Mouse (Mus musculus): Measurements from ENCODE around the gene Cirbp.

DNA sequence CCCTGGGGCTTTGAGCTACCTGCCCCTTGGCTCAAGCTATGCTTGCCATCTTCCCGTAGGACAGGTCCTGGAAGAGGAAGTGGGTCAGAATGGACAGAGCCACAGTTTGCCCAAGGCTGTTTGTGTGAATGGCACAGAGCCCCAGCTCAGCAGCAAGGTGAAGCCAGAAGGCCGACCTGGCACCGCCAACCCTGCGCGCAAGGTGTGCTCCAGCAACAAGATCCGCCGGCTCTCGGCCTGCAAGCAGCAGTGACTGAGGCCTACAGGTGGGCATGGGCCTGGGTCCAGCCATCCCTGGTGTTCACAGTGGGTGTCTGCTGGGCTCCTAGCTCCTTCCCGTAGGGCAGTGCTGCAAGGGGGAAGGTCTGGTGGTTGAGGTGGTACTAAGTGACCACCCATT lies 35.9 kb upstream of the Cirbp start:
- no peak for TF ChIP-seq MYOD1 (IDR thresholded peaks at IDR 0.05; ENCODE audit: control insufficient read depth, insufficient read length, low read depth)
- TF ChIP-seq CTCF (IDR thresholded peaks at IDR 0.05; ENCODE audit: control insufficient read depth, insufficient read depth, insufficient read length) = no peak
- TF ChIP-seq CEBPB (IDR thresholded peaks at IDR 0.05; ENCODE audit: low read depth) = no peak
- no peak for TF ChIP-seq USF1 (IDR thresholded peaks at IDR 0.05; ENCODE audit: low read depth)
- TF ChIP-seq MAX (IDR thresholded peaks at IDR 0.05) = no peak
- no peak for TF ChIP-seq FOSL1 (IDR thresholded peaks at IDR 0.05; ENCODE audit: insufficient read depth, low read length, poor library complexity, severe bottlenecking)
- no peak for TF ChIP-seq MYOG (IDR thresholded peaks at IDR 0.05; ENCODE audit: control insufficient read depth, extremely low read depth, insufficient read length)
